Mouse (Mus musculus): Measurements from ENCODE around the gene Rab5c.

GRCm38 (mm10) chr11:100784286-100784685 is 46.3 kb upstream of the Rab5c start:
- no peak for TF ChIP-seq CTCF (IDR thresholded peaks at IDR 0.05; ENCODE audit: extremely low read depth, insufficient read length, insufficient replicate concordance, low read depth, low read length)
- TF ChIP-seq POLR2A (IDR thresholded peaks at IDR 0.05; ENCODE audit: low read depth, low read length): no peak

Measured in small intestine, adult 2 months (tissue).